Mouse (Mus musculus): ENCODE measurements around the gene Nav1.

Gene Nav1

GRCm38 (mm10) chr1:135607019-135607418 is at the start of gene Nav1:
Nav1 (minus strand) TSS chr1:135607295.
- DNase-seq: no peak

GRCm38 (mm10) chr1:135653909-135654308 is 46.8 kb upstream of the Nav1 start:
- no peak for DNase-seq

GRCm38 (mm10) chr1:135645459-135646195 is 38.5 kb upstream of the Nav1 start:
- no peak for DNase-seq

GRCm38 (mm10) chr1:135644110-135644509 is 37.0 kb upstream of the Nav1 start:
- DNase-seq: peak; percentile 62

GRCm38 (mm10) chr1:135643691-135644090 is 36.6 kb upstream of the Nav1 start:
- DNase-seq: no peak

- DNase-seq: no peak
These were observed 32.8 kb upstream of the Nav1 start for GRCm38 (mm10) chr1:135639853-135640252.

GRCm38 (mm10) chr1:135639093-135639492 is 32.0 kb upstream of the Nav1 start:
- no peak for DNase-seq

- DNase-seq: no peak
These were observed 30.5 kb upstream of the Nav1 start for GRCm38 (mm10) chr1:135637574-135638008.

GRCm38 (mm10) chr1:135636111-135636511 is 29.0 kb upstream of the Nav1 start:
- DNase-seq: no peak

- DNase-seq: no peak
These were observed 28.4 kb upstream of the Nav1 start for GRCm38 (mm10) chr1:135635323-135636064.

GRCm38 (mm10) chr1:135634791-135635190 is 27.7 kb upstream of the Nav1 start:
- DNase-seq: peak; percentile 79

GRCm38 (mm10) chr1:135633884-135634283 is 26.8 kb upstream of the Nav1 start:
- no peak for DNase-seq

- DNase-seq: no peak
These were observed 26.4 kb upstream of the Nav1 start for GRCm38 (mm10) chr1:135633478-135633877.

GRCm38 (mm10) chr1:135632199-135632598 is 25.1 kb upstream of the Nav1 start:
- DNase-seq: no peak

GRCm38 (mm10) chr1:135631515-135631914 is 24.4 kb upstream of the Nav1 start:
- DNase-seq: peak; percentile 95

GRCm38 (mm10) chr1:135629846-135630245 is 22.8 kb upstream of the Nav1 start:
- no peak for DNase-seq

GRCm38 (mm10) chr1:135626218-135626617 is 19.1 kb upstream of the Nav1 start:
- DNase-seq: no peak

- DNase-seq: no peak
These were observed 18.6 kb upstream of the Nav1 start for GRCm38 (mm10) chr1:135625741-135626140.

GRCm38 (mm10) chr1:135624646-135625045 is 17.6 kb upstream of the Nav1 start:
- no peak for DNase-seq

- no peak for DNase-seq
These were observed 16.0 kb upstream of the Nav1 start for GRCm38 (mm10) chr1:135623136-135623535.

GRCm38 (mm10) chr1:135621307-135621706 is 14.2 kb upstream of the Nav1 start:
- no peak for DNase-seq

GRCm38 (mm10) chr1:135619932-135620391 is 12.9 kb upstream of the Nav1 start:
- peak; percentile 48 for DNase-seq

- DNase-seq: no peak
These were observed 12.0 kb upstream of the Nav1 start for GRCm38 (mm10) chr1:135619130-135619529.

- DNase-seq: no peak
These were observed 10.2 kb upstream of the Nav1 start for GRCm38 (mm10) chr1:135617344-135617743.

Data from kidney, postnatal 10 days (tissue).